Mouse (Mus musculus) heart, embryonic 15.5 days (tissue): Measurements from ENCODE around the gene Zcchc2. TPM values are rescaled to one million over a fixed set of nuclear protein-coding genes. Genes with fewer than 3 reads are reported as not detected.

Source experiments
- ATAC-seq: fragments of 200-750 bp; cut with Nextera tagmentation; replicated peaks from 2 replicates; pipeline ENCODE4 v1.8.0; 2017; ENCODE audit warnings: low read depth, moderate TSS enrichment; ENCODE audit not compliant: insufficient number of reproducible peaks, insufficient read depth, low FRiP score
- H3K27ac ChIP-seq: fragments of 300-500 bp; sonication (generic); 2 replicates; pipeline ENCODE4 v1.5.1; 2015; ENCODE audit warnings: mild to moderate bottlenecking, inconsistent platforms
- H3K27me3 ChIP-seq: fragments of 300-500 bp; sonication (generic); 2 replicates; pipeline ENCODE4 v1.6.1; 2015; ENCODE audit warnings: inconsistent platforms
- H3K36me3 ChIP-seq: fragments of 300-500 bp; sonication (generic); 2 replicates; pipeline ENCODE4 v1.6.1; 2015; ENCODE audit warnings: mild to moderate bottlenecking, inconsistent platforms
- H3K4me1 ChIP-seq: fragments of 300-500 bp; sonication (generic); replicated peaks from 2 replicates; pipeline ENCODE4 v1.6.1; 2015; ENCODE audit warnings: inconsistent platforms
- H3K4me2 ChIP-seq: fragments of 300-500 bp; sonication (generic); 2 replicates; pipeline ENCODE4 v1.6.1; 2015; ENCODE audit warnings: inconsistent platforms, mild to moderate bottlenecking, moderate library complexity
- H3K4me3 ChIP-seq: fragments of 300-500 bp; sonication (generic); 2 replicates; pipeline ENCODE4 v1.5.1; 2015; ENCODE audit warnings: mild to moderate bottlenecking, inconsistent platforms
- H3K9ac ChIP-seq: fragments of 300-500 bp; sonication (generic); 2 replicates; pipeline ENCODE4 v1.6.1; 2015; ENCODE audit warnings: mild to moderate bottlenecking, inconsistent platforms
- H3K9me3 ChIP-seq: fragments of 300-500 bp; sonication (generic); replicated peaks from 2 replicates; pipeline ENCODE4 v1.6.1; 2016; ENCODE audit warnings: inconsistent platforms
- WGBS: fragments of 180-500 bp; shearing (Covaris S2); methylation state at CpG from one replicate; pipeline ENCODE4 v1.1.7; 2015; ENCODE audit warnings: mixed read lengths; 5-methylcytosine and 5-hydroxymethylcytosine counted together
- polyA plus RNA-seq: library from polyadenylated mRNA; unstranded; fragments of >200 nt; fragmentation: Nextera tagmentation; extraction: Ambion mirVana; gene quantifications from 2 replicates; pipeline ENCODE4 v1.2.1, GENCODE M21; 2015

The Zcchc2 gene
- polyA plus RNA-seq, 1 experiment from 2014 or later = 1.7 TPM

DNA sequence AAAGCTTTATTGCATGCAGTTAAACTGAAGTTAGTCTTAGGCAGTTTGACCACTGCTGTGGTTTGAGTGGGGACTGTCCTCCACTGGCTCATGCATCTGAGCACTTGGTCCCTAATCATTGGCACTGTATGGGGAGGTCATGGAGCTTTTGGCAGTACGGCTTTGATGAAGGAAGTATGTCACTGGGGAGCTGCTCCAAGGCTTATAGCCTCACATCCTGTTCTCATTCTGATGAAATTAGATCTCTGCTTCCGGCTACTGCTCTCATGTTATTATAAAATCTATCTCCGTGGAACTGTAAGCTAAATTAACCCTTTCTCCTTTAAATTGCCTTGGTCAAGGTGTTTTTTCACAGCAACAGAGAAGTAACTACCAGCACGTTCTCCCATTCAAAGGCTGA, 25.7 kb upstream of the Zcchc2 start:
- no peak for ATAC-seq
- H3K4me2 ChIP-seq = no peak overlapping the region
- H3K9ac ChIP-seq = no peak overlapping the region
- H3K9me3 ChIP-seq = no peaks in the 10 kb centered on the region
- H3K4me1 ChIP-seq = peaks cover 6% of the 10 kb centered on the region
- H3K36me3 ChIP-seq = no peaks in the 10 kb centered on the region
- H3K4me3 ChIP-seq = no peak overlapping the region
- WGBS = 58% methylated on average over 4 of the region's 4 CpGs
- H3K27me3 ChIP-seq = no peaks in the 10 kb centered on the region
- H3K27ac ChIP-seq = no peak overlapping the region

- WGBS = 69% methylated on average over 5 of the region's 5 CpGs
- peaks cover 6% of the 10 kb centered on the region for H3K4me1 ChIP-seq
- H3K4me3 ChIP-seq = no peak overlapping the region
- no peaks in the 10 kb centered on the region for H3K36me3 ChIP-seq
- no peak overlapping the region for H3K27ac ChIP-seq
- H3K9ac ChIP-seq = no peak overlapping the region
- no peak overlapping the region for H3K4me2 ChIP-seq
- no peak for ATAC-seq
- no peaks in the 10 kb centered on the region for H3K27me3 ChIP-seq
- no peaks in the 10 kb centered on the region for H3K9me3 ChIP-seq
These were observed 25.0 kb upstream of the Zcchc2 start for GRCm38 (mm10) chr1:105965189-105965588.

DNA sequence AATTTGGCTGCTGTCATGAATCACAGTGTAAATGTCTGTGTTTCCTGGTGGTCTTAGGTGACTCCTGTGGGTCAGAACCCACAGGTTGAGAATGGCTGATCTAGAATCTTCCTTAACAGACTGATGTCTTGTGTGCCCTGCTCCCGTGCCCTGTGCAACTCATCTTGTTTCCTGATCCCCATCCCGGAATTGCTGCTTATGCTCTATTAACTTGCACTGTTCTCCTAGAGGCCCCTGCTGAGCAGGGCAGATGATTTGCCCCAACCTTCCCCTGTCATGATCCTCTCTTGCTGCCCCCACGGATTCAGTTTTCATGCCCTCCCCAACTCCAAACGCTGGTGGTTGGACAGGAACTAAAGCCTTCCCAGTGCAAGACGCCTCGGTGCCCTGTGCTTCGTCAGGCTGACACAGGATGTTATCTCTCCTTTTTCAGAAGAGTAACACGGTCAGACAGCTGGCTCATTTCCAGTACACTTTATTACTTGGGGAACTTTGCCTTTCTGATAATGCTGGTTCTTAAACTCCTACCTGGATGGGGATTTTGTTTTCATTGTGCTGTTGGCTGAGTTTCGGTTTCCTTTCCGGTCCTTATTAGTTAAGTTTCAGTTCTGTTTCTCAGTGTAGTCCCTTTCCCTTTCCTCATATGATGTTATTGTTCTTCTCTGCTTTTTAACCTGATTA, 18.6 kb upstream of the Zcchc2 start:
- WGBS = 9% methylated on average over 10 of the region's 10 CpGs
- Histone ChIP-seq H3K9ac (peak overlapping the region; percentile 39), H3K27ac (peak overlapping the region; percentile 78)

GRCm38 (mm10) chr1:105974023-105974422, 16.2 kb upstream of the Zcchc2 start:
- ATAC-seq = 0 out of 2 replicates have a peak, but pooled peaks have one; percentile 55
- H3K36me3 ChIP-seq = no peaks in the 10 kb centered on the region; the same call in 1 of the 2 replicates
- no peaks in the 10 kb centered on the region for H3K9me3 ChIP-seq
- no peaks in the 10 kb centered on the region for H3K27me3 ChIP-seq
- no peak overlapping the region for H3K9ac ChIP-seq
- H3K4me1 ChIP-seq = peaks cover 19% of the 10 kb centered on the region
- H3K27ac ChIP-seq = peak overlapping the region; percentile 65
- H3K4me2 ChIP-seq = no peak overlapping the region
- H3K4me3 ChIP-seq = no peak overlapping the region
- WGBS = 24% methylated on average over 2 of the region's 2 CpGs

More for the DNA sequence above, 18.6 kb upstream of the Zcchc2 start:
- H3K9me3 ChIP-seq = no peaks in the 10 kb centered on the region
- peak overlapping the region; percentile 45 for H3K4me3 ChIP-seq
- H3K36me3 ChIP-seq = no peaks in the 10 kb centered on the region
- peaks cover 19% of the 10 kb centered on the region for H3K4me1 ChIP-seq
- peak; percentile 68 for ATAC-seq
- no peaks in the 10 kb centered on the region for H3K27me3 ChIP-seq
- peak overlapping the region; percentile 59 for H3K4me2 ChIP-seq

GRCm38 (mm10) chr1:105977446-105978094, 12.6 kb upstream of the Zcchc2 start:
- H3K4me3 ChIP-seq = no peak overlapping the region
- H3K36me3 ChIP-seq = no peaks in the 10 kb centered on the region; the same call in 1 of the 2 replicates
- H3K27me3 ChIP-seq = no peaks in the 10 kb centered on the region
- ATAC-seq = no peak
- H3K9ac ChIP-seq = no peak overlapping the region
- 91% methylated on average over 7 of the region's 7 CpGs for WGBS
- H3K4me1 ChIP-seq = peaks cover 13% of the 10 kb centered on the region
- H3K9me3 ChIP-seq = no peaks in the 10 kb centered on the region
- no peak overlapping the region for H3K27ac ChIP-seq
- no peak overlapping the region for H3K4me2 ChIP-seq

GRCm38 (mm10) chr1:105980849-105981610, 9.2 kb upstream of the Zcchc2 start:
- Histone ChIP-seq H3K4me1 (peaks cover 19% of the 10 kb centered on the region), H3K36me3 (no peaks in the 10 kb centered on the region; the same call in 1 of the 2 replicates), H3K9me3 (no peaks in the 10 kb centered on the region), H3K9ac (no peak overlapping the region), H3K27ac (peak overlapping the region; percentile 61), H3K27me3 (no peaks in the 10 kb centered on the region), H3K4me2 (no peak overlapping the region), H3K4me3 (no peak overlapping the region)
- no peak; the same call in 1 of the 2 replicates for ATAC-seq
- 41% methylated on average over 6 of the region's 6 CpGs for WGBS

- WGBS = 36% methylated on average over 6 of the region's 6 CpGs
- H3K27me3 ChIP-seq = no peaks in the 10 kb centered on the region
- no peak overlapping the region for H3K9ac ChIP-seq
- peaks cover 21% of the 10 kb centered on the region for H3K4me1 ChIP-seq
- ATAC-seq = no peak
- H3K4me3 ChIP-seq = no peak overlapping the region
- no peak overlapping the region for H3K4me2 ChIP-seq
- H3K9me3 ChIP-seq = no peaks in the 10 kb centered on the region
- H3K27ac ChIP-seq = no peak overlapping the region
- no peaks in the 10 kb centered on the region; the same call in 1 of the 2 replicates for H3K36me3 ChIP-seq
These were observed 7.5 kb upstream of the Zcchc2 start for GRCm38 (mm10) chr1:105982496-105983364.

DNA sequence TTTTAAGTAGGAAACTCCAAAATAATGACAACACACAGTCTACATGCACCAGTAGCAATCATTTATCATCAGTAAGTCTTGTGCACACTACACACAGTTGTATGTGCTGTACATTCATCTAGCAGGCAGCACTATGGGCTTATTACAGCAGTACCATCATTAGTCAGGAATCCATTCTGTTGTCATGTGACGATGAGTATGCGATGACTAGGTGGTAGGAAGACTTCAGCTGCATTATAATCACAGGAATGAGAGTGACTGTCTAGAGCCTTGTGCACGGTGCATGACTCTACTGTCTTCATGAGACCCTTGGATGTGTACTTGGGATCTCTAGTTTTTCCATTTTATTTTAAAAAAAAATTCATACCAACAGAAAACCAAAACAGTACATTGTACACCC, 6.0 kb upstream of the Zcchc2 start:
- H3K9ac ChIP-seq = no peak overlapping the region
- no peak overlapping the region for H3K4me2 ChIP-seq
- H3K4me3 ChIP-seq = no peak overlapping the region
- no peaks in the 10 kb centered on the region for H3K36me3 ChIP-seq
- H3K4me1 ChIP-seq = peaks cover 31% of the 10 kb centered on the region
- no peaks in the 10 kb centered on the region for H3K27me3 ChIP-seq
- 0 out of 2 replicates have a peak overlapping the region, but pooled peaks have one; percentile 7 for H3K27ac ChIP-seq
- no peak for ATAC-seq
- WGBS = 86% methylated on average over 3 of the region's 3 CpGs
- no peaks in the 10 kb centered on the region for H3K9me3 ChIP-seq

- Histone ChIP-seq H3K4me3 (no peak overlapping the region), H3K4me1 (peaks cover 37% of the 10 kb centered on the region), H3K27ac (no peak overlapping the region), H3K36me3 (no peaks in the 10 kb centered on the region), H3K4me2 (peak overlapping the region; percentile 12; the same call in 1 of the 2 replicates), H3K9ac (no peak overlapping the region), H3K9me3 (no peaks in the 10 kb centered on the region), H3K27me3 (no peaks in the 10 kb centered on the region)
- no peak for ATAC-seq
- WGBS = 50% methylated on average over 3 of the region's 3 CpGs
These were observed 2.0 kb upstream of the Zcchc2 start for GRCm38 (mm10) chr1:105988171-105988570.

- Histone ChIP-seq H3K27ac (peak overlapping the region; percentile 97), H3K4me2 (peak overlapping the region; percentile 78), H3K36me3 (no peaks in the 10 kb centered on the region), H3K4me1 (peaks cover 34% of the 10 kb centered on the region), H3K27me3 (no peaks in the 10 kb centered on the region), H3K4me3 (peak overlapping the region; percentile 84), H3K9me3 (no peaks in the 10 kb centered on the region), H3K9ac (peak overlapping the region; percentile 74)
- ATAC-seq = no peak
- 44% methylated on average over 14 of the region's 14 CpGs for WGBS
These were observed 1.1 kb upstream of the Zcchc2 start for GRCm38 (mm10) chr1:105988903-105989639.
